Mouse (Mus musculus) liver, embryonic 15.5 days (tissue): ENCODE data around the gene Sh3pxd2a. TPM values are rescaled to one million over a fixed set of nuclear protein-coding genes. Genes with fewer than 3 reads are reported as not detected.

Experiments used
- ATAC-seq: fragments of 200-750 bp; cut with Nextera tagmentation; 2 replicates; pipeline ENCODE4 v1.8.0; 2017; ENCODE audit warnings: moderate number of reproducible peaks, mild to moderate bottlenecking, moderate library complexity; ENCODE audit not compliant: insufficient read depth
- H3K27ac ChIP-seq: fragments of 300-500 bp; sonication (generic); replicated peaks from 2 replicates; pipeline ENCODE4 v1.5.1; 2015; ENCODE audit warnings: mild to moderate bottlenecking, inconsistent platforms
- H3K27me3 ChIP-seq: fragments of 300-500 bp; sonication (generic); 2 replicates; pipeline ENCODE4 v1.6.1; 2015; ENCODE audit warnings: mild to moderate bottlenecking, inconsistent platforms
- H3K36me3 ChIP-seq: fragments of 300-500 bp; sonication (generic); replicated peaks from 2 replicates; pipeline ENCODE4 v1.6.1; 2015; ENCODE audit warnings: moderate library complexity, mild to moderate bottlenecking, inconsistent platforms
- H3K4me1 ChIP-seq: fragments of 300-500 bp; sonication (generic); replicated peaks from 2 replicates; pipeline ENCODE4 v1.6.1; 2015; ENCODE audit warnings: inconsistent platforms
- H3K4me2 ChIP-seq: fragments of 300-500 bp; sonication (generic); 2 replicates; pipeline ENCODE4 v1.6.1; 2015; ENCODE audit warnings: moderate library complexity, mild to moderate bottlenecking, inconsistent platforms
- H3K4me3 ChIP-seq: fragments of 300-500 bp; sonication (generic); replicated peaks from 2 replicates; pipeline ENCODE4 v1.5.1; 2015; ENCODE audit warnings: mild to moderate bottlenecking, inconsistent platforms
- H3K9ac ChIP-seq: fragments of 300-500 bp; sonication (generic); 2 replicates; pipeline ENCODE4 v1.6.1; 2015; ENCODE audit warnings: moderate library complexity, mild to moderate bottlenecking, inconsistent platforms
- H3K9me3 ChIP-seq: fragments of 300-500 bp; sonication (generic); replicated peaks from 2 replicates; pipeline ENCODE4 v1.6.1; 2016; ENCODE audit warnings: inconsistent platforms
- WGBS: fragments of 180-500 bp; shearing (Covaris S2); methylation state at CpG from one replicate; pipeline ENCODE4 v1.1.7; 2015; ENCODE audit warnings: mixed read lengths; ENCODE audit not compliant: insufficient replicate concordance; 5-methylcytosine and 5-hydroxymethylcytosine counted together
- polyA plus RNA-seq: library from polyadenylated mRNA; unstranded; fragments of >200 nt; fragmentation: Nextera tagmentation; extraction: Ambion mirVana; gene quantifications from 2 replicates; pipeline ENCODE4 v1.2.1, GENCODE M21; 2015

Gene Sh3pxd2a
- polyA plus RNA-seq, 1 experiment from 2014 or later = 0.63 TPM

- H3K27me3 ChIP-seq = no peaks in the 10 kb centered on the region
- ATAC-seq = no peak
- H3K4me1 ChIP-seq = peaks cover 53% of the 10 kb centered on the region
- WGBS = 28% methylated on average over 27 of the region's 27 CpGs
- 0 out of 2 replicates have a peak overlapping the region, but pooled peaks have one; percentile 27 for H3K9ac ChIP-seq
- peak overlapping the region; percentile 54 for H3K4me2 ChIP-seq
- H3K9me3 ChIP-seq = no peaks in the 10 kb centered on the region
- H3K36me3 ChIP-seq = no peaks in the 10 kb centered on the region
- H3K27ac ChIP-seq = peak overlapping the region; percentile 54
- H3K4me3 ChIP-seq = peak overlapping the region; percentile 30
Observed at GRCm38 (mm10) chr19:47507128-47508121, 43.2 kb upstream of the Sh3pxd2a start.

GRCm38 (mm10) chr19:47503625-47504024 lies 39.4 kb upstream of the Sh3pxd2a start:
- WGBS = 66% methylated on average over 4 of the region's 4 CpGs
- ATAC-seq = no peak
- H3K4me1 ChIP-seq = peaks cover 17% of the 10 kb centered on the region

GRCm38 (mm10) chr19:47502563-47502962 lies 38.4 kb upstream of the Sh3pxd2a start:
- 53% methylated on average over 8 of the region's 8 CpGs for WGBS
- Histone ChIP-seq H3K4me2 (no peak overlapping the region), H3K27me3 (no peaks in the 10 kb centered on the region), H3K27ac (no peak overlapping the region), H3K9ac (no peak overlapping the region), H3K4me3 (no peak overlapping the region), H3K4me1 (peaks cover 7% of the 10 kb centered on the region), H3K9me3 (no peaks in the 10 kb centered on the region), H3K36me3 (no peaks in the 10 kb centered on the region)
- no peak for ATAC-seq

More at GRCm38 (mm10) chr19:47503625-47504024, 39.4 kb upstream of the Sh3pxd2a start:
- Histone ChIP-seq H3K4me2 (no peak overlapping the region), H3K4me3 (no peak overlapping the region), H3K36me3 (no peaks in the 10 kb centered on the region), H3K9ac (no peak overlapping the region), H3K27me3 (no peaks in the 10 kb centered on the region), H3K9me3 (no peaks in the 10 kb centered on the region), H3K27ac (no peak overlapping the region)

- ATAC-seq = no peak
- Histone ChIP-seq H3K9me3 (no peaks in the 10 kb centered on the region), H3K4me1 (no peaks in the 10 kb centered on the region; the same call in 1 of the 2 replicates), H3K9ac (no peak overlapping the region), H3K4me3 (no peak overlapping the region), H3K27me3 (no peaks in the 10 kb centered on the region), H3K36me3 (no peaks in the 10 kb centered on the region), H3K27ac (no peak overlapping the region), H3K4me2 (no peak overlapping the region)
- 75% methylated on average over 11 of the region's 11 CpGs for WGBS
Observed at GRCm38 (mm10) chr19:47500389-47501011, 36.3 kb upstream of the Sh3pxd2a start.

GRCm38 (mm10) chr19:47499841-47500240 lies 35.6 kb upstream of the Sh3pxd2a start:
- Histone ChIP-seq H3K27ac (no peak overlapping the region), H3K27me3 (no peaks in the 10 kb centered on the region), H3K4me2 (no peak overlapping the region), H3K4me3 (no peak overlapping the region), H3K4me1 (no peaks in the 10 kb centered on the region; the same call in 1 of the 2 replicates), H3K36me3 (no peaks in the 10 kb centered on the region), H3K9ac (no peak overlapping the region), H3K9me3 (no peaks in the 10 kb centered on the region)
- 77% methylated on average over 5 of the region's 5 CpGs for whole genome bisulfite sequencing
- no peak for ATAC-seq

- ATAC-seq = no peak
Observed at GRCm38 (mm10) chr19:47498942-47499341, 34.7 kb upstream of the Sh3pxd2a start.

GRCm38 (mm10) chr19:47497736-47498135 lies 33.5 kb upstream of the Sh3pxd2a start:
- 70% methylated on average over 6 of the region's 6 CpGs for WGBS
- no peak overlapping the region for H3K4me3 ChIP-seq
- H3K27ac ChIP-seq = no peak overlapping the region
- H3K36me3 ChIP-seq = no peaks in the 10 kb centered on the region
- H3K9me3 ChIP-seq = no peaks in the 10 kb centered on the region
- ATAC-seq = no peak
- no peaks in the 10 kb centered on the region; the same call in 1 of the 2 replicates for H3K4me1 ChIP-seq
- H3K27me3 ChIP-seq = no peaks in the 10 kb centered on the region
- no peak overlapping the region for H3K4me2 ChIP-seq
- H3K9ac ChIP-seq = no peak overlapping the region

More at GRCm38 (mm10) chr19:47498942-47499341, 34.7 kb upstream of the Sh3pxd2a start:
- Histone ChIP-seq H3K36me3 (no peaks in the 10 kb centered on the region), H3K4me3 (no peak overlapping the region), H3K27me3 (no peaks in the 10 kb centered on the region), H3K4me2 (no peak overlapping the region), H3K4me1 (no peaks in the 10 kb centered on the region; the same call in 1 of the 2 replicates), H3K9me3 (no peaks in the 10 kb centered on the region), H3K27ac (no peak overlapping the region), H3K9ac (no peak overlapping the region)
- 63% methylated on average over 4 of the region's 4 CpGs for WGBS

- Histone ChIP-seq H3K4me3 (no peak overlapping the region), H3K27me3 (no peaks in the 10 kb centered on the region), H3K27ac (no peak overlapping the region), H3K4me2 (no peak overlapping the region), H3K9ac (no peak overlapping the region), H3K4me1 (no peaks in the 10 kb centered on the region; the same call in 1 of the 2 replicates), H3K36me3 (no peaks in the 10 kb centered on the region), H3K9me3 (no peaks in the 10 kb centered on the region)
- ATAC-seq = no peak
- WGBS = 66% methylated on average over 9 of the region's 9 CpGs
Observed at GRCm38 (mm10) chr19:47497313-47497712, 33.1 kb upstream of the Sh3pxd2a start.

- H3K27ac ChIP-seq = no peak overlapping the region
- 0 out of 2 replicates have a peak, but pooled peaks cover 3% of the 10 kb centered on the region for H3K9me3 ChIP-seq
- H3K36me3 ChIP-seq = no peaks in the 10 kb centered on the region
- ATAC-seq = no peak
- no peaks in the 10 kb centered on the region for H3K27me3 ChIP-seq
- no peak overlapping the region for H3K4me3 ChIP-seq
- H3K4me2 ChIP-seq = no peak overlapping the region
- WGBS = 66% methylated on average over 23 of the region's 23 CpGs
- H3K9ac ChIP-seq = no peak overlapping the region
- H3K4me1 ChIP-seq = no peaks in the 10 kb centered on the region; the same call in 1 of the 2 replicates
Observed at GRCm38 (mm10) chr19:47493017-47493997, 29.1 kb upstream of the Sh3pxd2a start.

GRCm38 (mm10) chr19:47492422-47492821 lies 28.2 kb upstream of the Sh3pxd2a start:
- no peak overlapping the region for H3K9ac ChIP-seq
- no peaks in the 10 kb centered on the region for H3K27me3 ChIP-seq
- no peaks in the 10 kb centered on the region for H3K36me3 ChIP-seq
- no peak for ATAC-seq
- H3K27ac ChIP-seq = no peak overlapping the region
- 72% methylated on average over 6 of the region's 6 CpGs for WGBS
- H3K4me3 ChIP-seq = no peak overlapping the region
- no peak overlapping the region for H3K4me2 ChIP-seq
- no peaks in the 10 kb centered on the region for H3K4me1 ChIP-seq
- 0 out of 2 replicates have a peak, but pooled peaks cover 3% of the 10 kb centered on the region for H3K9me3 ChIP-seq
